Comparison of ENCODE assay signal across 17 mouse cellular contexts in the genomic region with DNA sequence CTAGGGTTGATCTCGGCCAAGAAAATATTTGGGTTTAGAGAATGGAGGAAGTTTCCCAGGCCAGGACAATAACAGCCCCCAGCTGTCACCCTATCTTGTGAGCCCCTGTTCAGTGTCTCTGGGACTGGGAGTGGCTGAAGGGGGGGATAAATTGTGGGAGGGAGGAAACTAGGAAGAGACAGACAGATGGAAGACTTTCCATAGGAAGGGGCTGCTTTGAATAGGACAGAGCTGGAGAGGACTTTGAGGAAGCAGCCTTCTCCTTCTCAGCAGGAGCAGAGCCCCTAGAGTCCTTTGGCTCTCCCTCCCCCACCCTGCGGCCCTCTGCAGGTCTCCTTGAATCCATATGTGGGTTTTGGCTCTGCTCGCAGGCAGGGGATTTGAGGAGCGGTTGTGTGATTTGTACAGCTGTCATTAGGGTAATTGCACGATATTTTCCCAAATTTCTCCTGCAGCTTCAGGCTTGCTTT.
A peak's percentile ranks its signal among the peaks of the same experiment; 100 is the strongest.
DNase-seq lines count a peak whose midpoint lies in the region; ATAC-seq and TF ChIP-seq lines count a peak whose summit lies in the region.
"Had no signal": no experiment of that assay in that cellular context is flagged by ENCODE, and none has a peak within 500 bp of the region (broad histone marks: within the 10 kb centered on the region; RNA-seq: fewer than 3 reads in every experiment).

No protein-coding gene starts in this region.

- no peak for TF ChIP-seq POLR2A in brain, embryonic 14.5 days (IDR thresholded peaks at IDR 0.05; ENCODE audit: borderline replicate concordance, extremely low read depth, insufficient read depth, insufficient read length, poor library complexity, severe bottlenecking)

- no peaks in the 10 kb centered on the region for H3K36me3 ChIP-seq in kidney, embryonic 16.5 days (ENCODE audit: insufficient read depth, low read length)
- H3K36me3 ChIP-seq in embryonic facial prominence, embryonic 10.5 days (replicated peaks): no peaks in the 10 kb centered on the region
- H3K36me3 ChIP-seq in hindbrain, embryonic 14.5 days (replicated peaks; ENCODE audit: control insufficient read depth, insufficient read depth): no peaks in the 10 kb centered on the region
- H3K36me3 ChIP-seq: embryonic facial prominence, embryonic 13.5 days; hindbrain, embryonic 15.5 days; midbrain, embryonic 15.5 days; neural tube, embryonic 13.5 days had no signal

- ATAC-seq in kidney, embryonic 16.5 days (ENCODE audit: low FRiP score, low TSS enrichment): peak; percentile 74; the same call in 1 of the 2 replicates
- no peak for ATAC-seq in hindbrain, embryonic 14.5 days (ENCODE audit: low FRiP score)
- ATAC-seq: forebrain, postnatal 0 days; midbrain, embryonic 15.5 days; Patski had no signal

- H3K27me3 ChIP-seq in kidney, embryonic 16.5 days (ENCODE audit: insufficient read depth, low read length): peaks cover 17% of the 10 kb centered on the region
- H3K27me3 ChIP-seq in embryonic facial prominence, embryonic 10.5 days (replicated peaks; ENCODE audit: low read depth, poor library complexity, severe bottlenecking): peaks cover 94% of the 10 kb centered on the region
- peaks cover 7% of the 10 kb centered on the region; the same call in 1 of the 2 replicates for H3K27me3 ChIP-seq in hindbrain, embryonic 14.5 days (ENCODE audit: control insufficient read depth, insufficient read depth, low read length)

- H3K4me2 ChIP-seq in kidney, embryonic 16.5 days (replicated peaks; ENCODE audit: low read depth, low read length): no peak overlapping the region
- H3K4me2 ChIP-seq in hindbrain, embryonic 14.5 days (replicated peaks): no peak overlapping the region
- H3K4me2 ChIP-seq: embryonic facial prominence, embryonic 13.5 days; hindbrain, embryonic 15.5 days; midbrain, embryonic 15.5 days; neural tube, embryonic 13.5 days had no signal

- WGBS in kidney, embryonic 16.5 days: 30% methylated on average over 5 of the region's 5 CpGs
- WGBS in embryonic facial prominence, embryonic 10.5 days: 34% methylated on average over 5 of the region's 5 CpGs
- 44% methylated on average over 4 of the region's 5 CpGs for WGBS in hindbrain, embryonic 14.5 days

- peaks cover 20% of the 10 kb centered on the region for H3K4me1 ChIP-seq in kidney, embryonic 16.5 days (ENCODE audit: insufficient read depth, low read length)
- H3K4me1 ChIP-seq in embryonic facial prominence, embryonic 10.5 days: peaks cover 37% of the 10 kb centered on the region
- peaks cover 13% of the 10 kb centered on the region for H3K4me1 ChIP-seq in hindbrain, embryonic 14.5 days (replicated peaks; ENCODE audit: control insufficient read depth, insufficient read depth, low read length)

- TF ChIP-seq CTCF in brain, embryonic 14.5 days (IDR thresholded peaks at IDR 0.05; ENCODE audit: borderline replicate concordance, extremely low read depth, insufficient read depth, insufficient read length): no peak

- no peaks in the 10 kb centered on the region for H3K9me3 ChIP-seq in kidney, embryonic 16.5 days (ENCODE audit: low read length)
- H3K9me3 ChIP-seq in embryonic facial prominence, embryonic 10.5 days: no peaks in the 10 kb centered on the region
- no peaks in the 10 kb centered on the region for H3K9me3 ChIP-seq in hindbrain, embryonic 14.5 days (ENCODE audit: control insufficient read depth, low read length)
- H3K9me3 ChIP-seq: embryonic facial prominence, embryonic 13.5 days; hindbrain, embryonic 15.5 days; midbrain, embryonic 15.5 days; neural tube, embryonic 13.5 days had no signal

- peak overlapping the region; percentile 68 for H3K27ac ChIP-seq in kidney, embryonic 16.5 days (ENCODE audit: low read length)
- no peak overlapping the region for H3K27ac ChIP-seq in embryonic facial prominence, embryonic 10.5 days (replicated peaks)
- no peak overlapping the region for H3K27ac ChIP-seq in hindbrain, embryonic 14.5 days
- H3K27ac ChIP-seq: embryonic facial prominence, embryonic 13.5 days; hindbrain, embryonic 15.5 days; midbrain, embryonic 15.5 days; neural tube, embryonic 13.5 days had no signal

- no peak for DNase-seq in kidney, adult 8-10 months
- peak; percentile 65 for DNase-seq in brain, embryonic 14.5 days (ENCODE audit: low read depth)
- peak; percentile 29 for DNase-seq in embryonic facial prominence, embryonic 10.5 days (ENCODE audit: low spot score)
- DNase-seq in heart, postnatal 4 days: peak; percentile 24
- no peak for DNase-seq in hindbrain, embryonic 14.5 days (ENCODE audit: low spot score)
- DNase-seq in gastrocnemius, postnatal 4 days (ENCODE audit: low spot score in 2 of 2): no peak
- DNase-seq: adrenal gland, adult 2 months; cerebellum, postnatal 14 days; forebrain, postnatal 0 days; gastrocnemius, postnatal 25 days; thymus, adult 18-20 months had no signal

- H3K4me3 ChIP-seq in kidney, embryonic 16.5 days (ENCODE audit: low read length): no peak overlapping the region
- H3K4me3 ChIP-seq in embryonic facial prominence, embryonic 10.5 days: no peak overlapping the region
- H3K4me3 ChIP-seq in hindbrain, embryonic 14.5 days (replicated peaks; ENCODE audit: low read length): no peak overlapping the region
- H3K4me3 ChIP-seq: embryonic facial prominence, embryonic 13.5 days; hindbrain, embryonic 15.5 days; midbrain, embryonic 15.5 days; neural tube, embryonic 13.5 days had no signal

- no peak overlapping the region for H3K9ac ChIP-seq in kidney, embryonic 16.5 days (replicated peaks; ENCODE audit: low read length)
- no peak overlapping the region for H3K9ac ChIP-seq in hindbrain, embryonic 14.5 days
- H3K9ac ChIP-seq: embryonic facial prominence, embryonic 13.5 days; forebrain, postnatal 0 days; hindbrain, embryonic 15.5 days; midbrain, embryonic 15.5 days; neural tube, embryonic 13.5 days had no signal

Comparison
In these comparisons a context has a peak if more than half of its experiments do, and no peak if none do; other contexts are left out.
1. DNase-seq: peak in brain, embryonic 14.5 days (single experiment), embryonic facial prominence, embryonic 10.5 days (single experiment) and heart, postnatal 4 days (single experiment); none in kidney, adult 8-10 months (0 of 2), hindbrain, embryonic 14.5 days (single experiment) and gastrocnemius, postnatal 4 days (0 of 2).